Mouse (Mus musculus): ENCODE data around the gene Fhl5.
"Not testable (repeated sequence)": the region's sequence is repeated elsewhere in the genome, so short reads cannot be mapped to it uniquely, and the experiment has no call there.

Gene Fhl5

GRCm38 (mm10) chr4:25242776-25243175 is at the start of gene Fhl5:
Gene Fhl5 (minus strand): TSS chr4:25242876.
- no peak for DNase-seq (ENCODE audit: low read depth, low spot score)
- no peaks in the 10 kb centered on the region for H3K27me3 ChIP-seq (ENCODE audit: control insufficient read depth, insufficient read depth, low read length, poor library complexity, severe bottlenecking)
- H3K36me3 ChIP-seq (ENCODE audit: control insufficient read depth, insufficient read depth, low read length, poor library complexity, severe bottlenecking): no peaks in the 10 kb centered on the region

- not testable (repeated sequence) for DNase-seq (ENCODE audit: low read depth, low spot score); H3K27me3 ChIP-seq (ENCODE audit: control insufficient read depth, insufficient read depth, low read length, poor library complexity, severe bottlenecking); H3K36me3 ChIP-seq (ENCODE audit: control insufficient read depth, insufficient read depth, low read length, poor library complexity, severe bottlenecking)
Measured at GRCm38 (mm10) chr4:25285002-25285401, 42.3 kb upstream of the Fhl5 start.

- H3K36me3 ChIP-seq (ENCODE audit: control insufficient read depth, insufficient read depth, low read length, poor library complexity, severe bottlenecking): 0 out of 2 replicates have a peak, but pooled peaks cover 3% of the 10 kb centered on the region
- H3K27me3 ChIP-seq (ENCODE audit: control insufficient read depth, insufficient read depth, low read length, poor library complexity, severe bottlenecking): no peaks in the 10 kb centered on the region
- peak; percentile 93 for DNase-seq (ENCODE audit: low read depth, low spot score)
Measured at GRCm38 (mm10) chr4:25281671-25282038, 39.0 kb upstream of the Fhl5 start, which contains the start of gene Ufl1. Gene Ufl1 (minus strand): TSS chr4:25281821.

- no peaks in the 10 kb centered on the region for H3K27me3 ChIP-seq (ENCODE audit: control insufficient read depth, insufficient read depth, low read length, poor library complexity, severe bottlenecking)
- no peak for DNase-seq (ENCODE audit: low read depth, low spot score)
- H3K36me3 ChIP-seq (ENCODE audit: control insufficient read depth, insufficient read depth, low read length, poor library complexity, severe bottlenecking): 0 out of 2 replicates have a peak, but pooled peaks cover 3% of the 10 kb centered on the region
Measured at GRCm38 (mm10) chr4:25280938-25281670, 38.4 kb upstream of the Fhl5 start.

GRCm38 (mm10) chr4:25272861-25273627 is 30.4 kb upstream of the Fhl5 start:
- DNase-seq (ENCODE audit: low read depth, low spot score): peak; percentile 60
- Histone ChIP-seq H3K36me3 (ENCODE audit: control insufficient read depth, insufficient read depth, low read length, poor library complexity, severe bottlenecking) (peaks cover 21% of the 10 kb centered on the region), H3K27me3 (ENCODE audit: control insufficient read depth, insufficient read depth, low read length, poor library complexity, severe bottlenecking) (no peaks in the 10 kb centered on the region)

GRCm38 (mm10) chr4:25271926-25272325 is 29.2 kb upstream of the Fhl5 start:
- Histone ChIP-seq H3K36me3 (ENCODE audit: control insufficient read depth, insufficient read depth, low read length, poor library complexity, severe bottlenecking) (peaks cover 20% of the 10 kb centered on the region), H3K27me3 (ENCODE audit: control insufficient read depth, insufficient read depth, low read length, poor library complexity, severe bottlenecking) (no peaks in the 10 kb centered on the region)
- DNase-seq (ENCODE audit: low read depth, low spot score): peak; percentile 33

GRCm38 (mm10) chr4:25267144-25267543 is 24.5 kb upstream of the Fhl5 start:
- Histone ChIP-seq H3K27me3 (ENCODE audit: control insufficient read depth, insufficient read depth, low read length, poor library complexity, severe bottlenecking) (no peaks in the 10 kb centered on the region), H3K36me3 (ENCODE audit: control insufficient read depth, insufficient read depth, low read length, poor library complexity, severe bottlenecking) (peaks cover 13% of the 10 kb centered on the region)
- DNase-seq (ENCODE audit: low read depth, low spot score): no peak

- Histone ChIP-seq H3K27me3 (ENCODE audit: control insufficient read depth, insufficient read depth, low read length, poor library complexity, severe bottlenecking) (no peaks in the 10 kb centered on the region), H3K36me3 (ENCODE audit: control insufficient read depth, insufficient read depth, low read length, poor library complexity, severe bottlenecking) (peaks cover 12% of the 10 kb centered on the region)
- DNase-seq (ENCODE audit: low read depth, low spot score): no peak
Measured at GRCm38 (mm10) chr4:25257822-25258398, 15.2 kb upstream of the Fhl5 start.

GRCm38 (mm10) chr4:25235663-25236062 is 7.0 kb downstream of the Fhl5 start:
- not testable (repeated sequence) for DNase-seq (ENCODE audit: low read depth, low spot score); H3K27me3 ChIP-seq (ENCODE audit: control insufficient read depth, insufficient read depth, low read length, poor library complexity, severe bottlenecking); H3K36me3 ChIP-seq (ENCODE audit: control insufficient read depth, insufficient read depth, low read length, poor library complexity, severe bottlenecking)

GRCm38 (mm10) chr4:25233767-25234166 is 8.9 kb downstream of the Fhl5 start:
- not testable (repeated sequence) for DNase-seq (ENCODE audit: low read depth, low spot score); H3K36me3 ChIP-seq (ENCODE audit: control insufficient read depth, insufficient read depth, low read length, poor library complexity, severe bottlenecking)

GRCm38 (mm10) chr4:25232546-25232945 is 10.1 kb downstream of the Fhl5 start:
- Histone ChIP-seq H3K36me3 (ENCODE audit: control insufficient read depth, insufficient read depth, low read length, poor library complexity, severe bottlenecking) (no peaks in the 10 kb centered on the region), H3K27me3 (ENCODE audit: control insufficient read depth, insufficient read depth, low read length, poor library complexity, severe bottlenecking) (no peaks in the 10 kb centered on the region)
- DNase-seq (ENCODE audit: low read depth, low spot score): no peak

More at GRCm38 (mm10) chr4:25233767-25234166, 8.9 kb downstream of the Fhl5 start:
- H3K27me3 ChIP-seq (ENCODE audit: control insufficient read depth, insufficient read depth, low read length, poor library complexity, severe bottlenecking): not testable (repeated sequence)

- Histone ChIP-seq H3K27me3 (ENCODE audit: control insufficient read depth, insufficient read depth, low read length, poor library complexity, severe bottlenecking) (no peaks in the 10 kb centered on the region), H3K36me3 (ENCODE audit: control insufficient read depth, insufficient read depth, low read length, poor library complexity, severe bottlenecking) (no peaks in the 10 kb centered on the region)
- DNase-seq (ENCODE audit: low read depth, low spot score): no peak
Measured at GRCm38 (mm10) chr4:25227527-25227926, 15.1 kb downstream of the Fhl5 start.

- no peak for DNase-seq (ENCODE audit: low read depth, low spot score)
- no peaks in the 10 kb centered on the region for H3K36me3 ChIP-seq (ENCODE audit: control insufficient read depth, insufficient read depth, low read length, poor library complexity, severe bottlenecking)
- H3K27me3 ChIP-seq (ENCODE audit: control insufficient read depth, insufficient read depth, low read length, poor library complexity, severe bottlenecking): no peaks in the 10 kb centered on the region
Measured at GRCm38 (mm10) chr4:25221927-25222326, 20.7 kb downstream of the Fhl5 start.

GRCm38 (mm10) chr4:25213451-25213850 is 29.2 kb downstream of the Fhl5 start:
- Histone ChIP-seq H3K36me3 (ENCODE audit: control insufficient read depth, insufficient read depth, low read length, poor library complexity, severe bottlenecking) (no peaks in the 10 kb centered on the region), H3K27me3 (ENCODE audit: control insufficient read depth, insufficient read depth, low read length, poor library complexity, severe bottlenecking) (no peaks in the 10 kb centered on the region)
- DNase-seq (ENCODE audit: low read depth, low spot score): no peak

- Histone ChIP-seq H3K27me3 (ENCODE audit: control insufficient read depth, insufficient read depth, low read length, poor library complexity, severe bottlenecking) (no peaks in the 10 kb centered on the region), H3K36me3 (ENCODE audit: control insufficient read depth, insufficient read depth, low read length, poor library complexity, severe bottlenecking) (no peaks in the 10 kb centered on the region)
- no peak for DNase-seq (ENCODE audit: low read depth, low spot score)
Measured at GRCm38 (mm10) chr4:25206166-25206565, 36.5 kb downstream of the Fhl5 start.

Measured in splenic B cell, adult 2 months (primary cell).